Mouse (Mus musculus) heart, postnatal 0 days (tissue): ENCODE data around the gene Nupr1. TPM values are rescaled to one million over a fixed set of nuclear protein-coding genes. Genes with fewer than 3 reads are reported as not detected.

Experiments
- ATAC-seq: fragments of 200-750 bp; cut with Nextera tagmentation; 2 replicates; pipeline ENCODE4 v1.8.0; 2017; ENCODE audit warnings: low read depth, moderate number of reproducible peaks, moderate library complexity; ENCODE audit not compliant: insufficient read depth
- DNase-seq: peaks from one replicate; pipeline ENCODE4 v3.0.0-alpha.2; 2016; ENCODE audit warnings: low spot score
- H3K27ac ChIP-seq: fragments of 300-500 bp; sonication (generic); 2 replicates; pipeline ENCODE4 v1.5.1; 2014; ENCODE audit warnings: low read depth, mild to moderate bottlenecking
- H3K27me3 ChIP-seq: fragments of 300-500 bp; sonication (generic); 2 replicates; pipeline ENCODE4 v1.6.1; 2014; ENCODE audit warnings: low read length, mixed read lengths; ENCODE audit not compliant: control insufficient read depth, insufficient read depth
- H3K36me3 ChIP-seq: fragments of 300-500 bp; sonication (generic); replicated peaks from 2 replicates; pipeline ENCODE4 v1.6.1; 2014; ENCODE audit warnings: low read length, mixed read lengths; ENCODE audit not compliant: control insufficient read depth, insufficient read depth
- H3K4me1 ChIP-seq: fragments of 300-500 bp; sonication (generic); 2 replicates; pipeline ENCODE4 v1.6.1; 2014; ENCODE audit warnings: antibody characterized with exemption; ENCODE audit not compliant: control insufficient read depth, insufficient read depth
- H3K4me2 ChIP-seq: fragments of 300-500 bp; sonication (generic); 2 replicates; pipeline ENCODE4 v1.6.1; 2014; ENCODE audit warnings: low read depth, mild to moderate bottlenecking, low read length, moderate library complexity
- H3K4me3 ChIP-seq: fragments of 300-500 bp; sonication (generic); 2 replicates; pipeline ENCODE4 v1.5.1; 2014; ENCODE audit warnings: low read depth, low read length
- H3K9ac ChIP-seq: fragments of 300-500 bp; sonication (generic); replicated peaks from 2 replicates; pipeline ENCODE4 v1.6.1; 2014; ENCODE audit warnings: low read depth, low read length, mixed read lengths
- H3K9me3 ChIP-seq: fragments of 300-500 bp; sonication (generic); replicated peaks from 2 replicates; pipeline ENCODE4 v1.6.1; 2016; ENCODE audit warnings: low read length; ENCODE audit not compliant: control insufficient read depth
- CTCF ChIP-seq: IDR thresholded peaks from 2 replicates; pipeline ENCODE4 v1.5.1; 2016; ENCODE audit warnings: antibody characterized with exemption, control low read depth, low read depth
- EP300 ChIP-seq: IDR thresholded peaks from 2 replicates; pipeline ENCODE4 v1.6.1; 2016; ENCODE audit warnings: antibody characterized with exemption, low read depth
- WGBS: fragments of 180-500 bp; shearing (Covaris S2); extraction: QIAGEN DNeasy Blood & Tissue Kit; methylation state at CpG from one replicate; pipeline ENCODE4 v1.1.7; 2014; 5-methylcytosine and 5-hydroxymethylcytosine counted together
- polyA plus RNA-seq: library from polyadenylated mRNA; unstranded; fragments of >200 nt; fragmentation: Nextera tagmentation; extraction: Ambion mirVana; gene quantifications from 2 replicates; pipeline ENCODE4 v1.2.1, GENCODE M21; 2015
- total RNA-seq: library from RNA; depleted of rRNA; stranded (reverse); fragments of >200 nt; gene quantifications from 2 replicates; pipeline ENCODE4 v1.2.3, GENCODE M21; 2014; ENCODE audit warnings: low replicate concordance

The Nupr1 gene
- total and polyA plus RNA-seq, 2 experiments from 2014 or later: 1.3 to 8.9 TPM

GRCm38 (mm10) chr7:126649231-126650051 is 18.8 kb upstream of the Nupr1 start, which contains the start of gene Sgf29:
Gene Sgf29 (plus strand): TSS chr7:126649309.
- H3K4me1 ChIP-seq: peaks cover 11% of the 10 kb centered on the region; the same call in 1 of the 2 replicates
- H3K4me2 ChIP-seq: peak within 1 kb of the TSS; percentile 69
- no peaks in the 10 kb centered on the region for H3K36me3 ChIP-seq
- H3K27ac ChIP-seq: peak within 1 kb of the TSS; percentile 96
- ATAC-seq (peak; percentile 98), DNase-seq (peak; percentile 87)
- H3K9ac ChIP-seq: peak within 1 kb of the TSS; percentile 62
- H3K27me3 ChIP-seq: no peaks in the 10 kb centered on the region
- H3K9me3 ChIP-seq: no peaks in the 10 kb centered on the region
- TF ChIP-seq EP300: no peak
- no peak for TF ChIP-seq CTCF
- under 1% methylated on average over 57 of the region's 57 CpGs for WGBS
- H3K4me3 ChIP-seq: peak within 1 kb of the TSS; percentile 63

GRCm38 (mm10) chr7:126648486-126648885 is 17.8 kb upstream of the Nupr1 start:
- H3K9ac ChIP-seq: no peak overlapping the region
- H3K36me3 ChIP-seq: no peaks in the 10 kb centered on the region
- H3K27ac ChIP-seq: no peak overlapping the region
- WGBS: 77% methylated on average over 4 of the region's 4 CpGs
- DNase-seq (no peak), ATAC-seq (no peak)
- H3K4me3 ChIP-seq: no peak overlapping the region
- H3K4me1 ChIP-seq: peaks cover 11% of the 10 kb centered on the region; the same call in 1 of the 2 replicates
- TF ChIP-seq CTCF (peak; percentile 19; the same call in 1 of the 2 replicates), EP300 (no peak)
- no peaks in the 10 kb centered on the region for H3K27me3 ChIP-seq
- no peaks in the 10 kb centered on the region for H3K9me3 ChIP-seq
- no peak overlapping the region for H3K4me2 ChIP-seq

- Histone ChIP-seq H3K27me3 (no peaks in the 10 kb centered on the region), H3K9ac (no peak overlapping the region), H3K4me1 (peaks cover 11% of the 10 kb centered on the region; the same call in 1 of the 2 replicates), H3K27ac (peak overlapping the region; percentile 66), H3K36me3 (no peaks in the 10 kb centered on the region), H3K9me3 (no peaks in the 10 kb centered on the region), H3K4me3 (no peak overlapping the region), H3K4me2 (no peak overlapping the region)
- 47% methylated on average over 5 of the region's 5 CpGs for WGBS
- no peak for DNase-seq
- TF ChIP-seq CTCF (no peak), EP300 (0 out of 2 replicates have a peak, but pooled peaks have one; percentile 67)
- no peak for ATAC-seq
These were observed 15.0 kb upstream of the Nupr1 start for GRCm38 (mm10) chr7:126645708-126646107.

DNA sequence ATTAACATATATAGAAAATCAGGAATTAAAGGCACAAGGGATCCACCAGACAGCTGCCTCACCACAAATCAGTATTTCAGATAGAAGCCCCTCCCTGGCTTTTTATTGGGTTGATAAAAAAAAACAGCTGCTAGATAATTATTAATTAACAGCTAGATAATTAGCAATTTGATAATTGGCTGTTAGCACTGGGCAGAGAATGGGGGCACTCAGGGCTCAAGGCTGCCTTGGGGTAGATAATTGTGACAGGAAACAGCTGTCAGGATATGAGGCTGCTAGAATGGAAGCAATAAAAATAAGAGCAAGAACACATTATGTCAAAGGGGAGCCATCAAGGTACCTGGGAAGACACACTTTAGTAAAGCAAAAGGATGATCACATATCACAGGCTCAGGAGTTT is 14.3 kb upstream of the Nupr1 start:
- TF ChIP-seq EP300: 0 out of 2 replicates have a peak, but pooled peaks have one; percentile 39
- no peak for TF ChIP-seq CTCF
- H3K4me3 ChIP-seq: no peak overlapping the region
- H3K36me3 ChIP-seq: no peaks in the 10 kb centered on the region
- no peaks in the 10 kb centered on the region for H3K27me3 ChIP-seq
- peak overlapping the region; percentile 66 for H3K27ac ChIP-seq
- H3K4me2 ChIP-seq: no peak overlapping the region
- peaks cover 7% of the 10 kb centered on the region; the same call in 1 of the 2 replicates for H3K4me1 ChIP-seq
- DNase-seq (no peak), ATAC-seq (no peak)
- no peak overlapping the region for H3K9ac ChIP-seq
- H3K9me3 ChIP-seq: no peaks in the 10 kb centered on the region

DNA sequence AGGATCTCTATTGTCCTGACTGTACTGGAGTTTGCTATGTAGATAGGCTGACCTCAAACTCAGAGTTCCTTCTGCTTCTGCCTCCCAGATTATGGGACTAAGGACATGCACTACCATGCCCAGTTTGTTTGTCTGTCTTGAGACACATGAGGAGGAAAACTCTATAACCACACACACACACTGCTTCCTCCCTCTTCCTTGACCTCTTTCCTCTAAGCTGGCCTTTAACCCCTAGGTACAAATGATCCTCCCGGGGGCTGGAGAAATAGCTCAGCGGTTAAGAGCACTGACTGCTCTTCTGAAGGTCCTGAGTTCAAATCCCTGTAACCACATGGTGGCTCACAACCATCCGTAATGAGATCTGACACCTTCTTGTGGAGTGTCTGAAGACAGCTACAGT is 13.7 kb upstream of the Nupr1 start:
- DNase-seq (no peak), ATAC-seq (no peak)
- Histone ChIP-seq H3K4me1 (0 out of 2 replicates have a peak, but pooled peaks cover 5% of the 10 kb centered on the region), H3K4me3 (no peak overlapping the region), H3K9me3 (no peaks in the 10 kb centered on the region), H3K4me2 (no peak overlapping the region), H3K27ac (0 out of 2 replicates have a peak overlapping the region, but pooled peaks have one; percentile 66), H3K9ac (no peak overlapping the region), H3K36me3 (no peaks in the 10 kb centered on the region), H3K27me3 (no peaks in the 10 kb centered on the region)
- TF ChIP-seq CTCF (no peak), EP300 (no peak)
- WGBS: 54% methylated on average over 3 of the region's 3 CpGs
